Mouse (Mus musculus): ENCODE results near the gene Tmem87b.

DNA sequence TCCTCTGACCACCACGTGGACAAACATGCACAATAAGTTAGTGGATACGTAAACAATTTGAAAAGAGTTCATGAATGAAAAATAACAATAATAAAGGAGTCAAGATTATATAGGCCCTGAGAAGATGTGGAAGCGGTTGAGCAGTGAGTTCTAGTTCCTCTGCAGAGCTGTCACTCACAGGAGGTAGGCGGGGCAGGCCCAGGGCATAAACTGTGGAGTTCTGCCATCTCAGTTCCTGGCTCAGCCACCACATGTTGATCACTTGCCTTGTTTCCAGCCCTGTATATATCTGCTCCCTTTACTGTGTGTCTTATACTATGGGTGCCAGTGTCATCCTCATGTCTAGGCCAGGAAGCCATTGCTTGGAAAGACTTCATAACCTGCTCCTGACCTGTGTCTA, 14.5 kb upstream of the Tmem87b start:
- no peak for TF ChIP-seq GATA1 (IDR thresholded peaks at IDR 0.05; ENCODE audit: borderline replicate concordance, low read length)
- TF ChIP-seq FLI1 (IDR thresholded peaks at IDR 0.05; ENCODE audit: low read length): no peak

Data from megakaryocyte, embryonic 14.5 days (primary cell).